Mouse (Mus musculus) myocyte (in vitro differentiated cells): ENCODE data around the gene Dyrk2.

ENCODE experiments used
- CEBPB ChIP-seq: IDR thresholded peaks from 2 replicates; pipeline ENCODE4 v1.6.1; 2011; ENCODE audit warnings: mild to moderate bottlenecking, moderate library complexity; ENCODE audit not compliant: poor library complexity, insufficient read depth, severe bottlenecking
- MYOG ChIP-seq, 3 experiments: IDR thresholded peaks; one replicate each; pipeline ENCODE4 v1.6.1; 2011; ENCODE audit warnings: control low read depth in 2 of 3, low read depth in 2 of 3, mild to moderate bottlenecking in 2 of 3; ENCODE audit not compliant: insufficient read length in 2 of 3, control insufficient read depth in 1 of 3, insufficient read depth in 1 of 3
- POLR2A ChIP-seq: IDR thresholded peaks from one replicate; pipeline ENCODE4 v1.6.1; 2011; ENCODE audit warnings: low read depth, mild to moderate bottlenecking, control low read depth, moderate library complexity; ENCODE audit not compliant: insufficient read length
- POLR2AphosphoS2 ChIP-seq: IDR thresholded peaks from one replicate; pipeline ENCODE4 v1.6.1; 2011; ENCODE audit warnings: low read depth, control low read depth; ENCODE audit not compliant: insufficient read length
- REST ChIP-seq: IDR thresholded peaks from one replicate; pipeline ENCODE4 v1.6.1; 2011; ENCODE audit warnings: mild to moderate bottlenecking, control low read depth, moderate library complexity; ENCODE audit not compliant: insufficient read depth, insufficient read length
- TCF12 ChIP-seq: IDR thresholded peaks from one replicate; pipeline ENCODE4 v1.6.1; 2011; ENCODE audit warnings: mild to moderate bottlenecking, control low read depth; ENCODE audit not compliant: poor library complexity, insufficient read depth, severe bottlenecking
- USF1 ChIP-seq: IDR thresholded peaks from one replicate; pipeline ENCODE4 v1.6.1; 2011; ENCODE audit warnings: low read depth, mild to moderate bottlenecking, control low read depth, moderate library complexity

DNA sequence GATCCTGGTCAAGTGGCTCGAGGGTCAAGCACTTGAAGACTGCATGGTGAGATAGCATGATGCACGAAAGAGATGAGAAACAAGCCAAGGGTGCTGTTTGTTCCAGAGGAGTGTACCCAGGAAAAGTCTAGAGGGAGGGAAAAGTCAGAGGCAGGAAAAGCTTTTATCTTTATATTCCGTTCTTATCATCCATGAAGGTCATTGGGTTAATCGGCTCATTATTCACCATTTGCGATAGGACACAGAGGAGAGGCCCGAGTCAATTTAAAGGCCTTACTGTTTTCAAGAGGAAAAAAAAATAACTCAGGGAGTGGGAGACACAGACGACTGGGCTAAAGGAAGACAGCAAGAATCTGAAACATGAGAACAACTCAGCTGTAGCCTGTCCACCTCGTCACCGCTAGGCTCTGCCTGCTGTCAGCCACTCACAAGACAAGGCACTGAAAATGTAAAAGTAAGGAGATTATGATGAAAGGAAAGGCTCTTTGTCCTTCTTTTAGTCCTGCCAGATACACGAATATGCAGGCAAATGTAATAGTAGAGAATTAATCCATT lies 22.9 kb downstream of the Dyrk2 start:
- TF ChIP-seq TCF12 (no peak), REST (no peak), POLR2AphosphoS2 (no peak), CEBPB (no peak), USF1 (no peak), MYOG (IDR thresholded peaks at IDR 0.05; ENCODE audit: control insufficient read depth in 1 of 3, insufficient read depth in 1 of 3, insufficient read length in 2 of 3, low read depth in 2 of 3) (no peak), POLR2A (no peak)
